Mouse (Mus musculus) ES-E14 (cell line): Measurements from ENCODE around the gene Epb41l2.

Experiments used
- CHD2 ChIP-seq: IDR thresholded peaks from 2 replicates; pipeline ENCODE4 v1.6.1; 2014; ENCODE audit warnings: mild to moderate bottlenecking, low read depth, low read length, inconsistent platforms
- MAFK ChIP-seq: IDR thresholded peaks from 2 replicates; pipeline ENCODE4 v1.6.1; 2014; ENCODE audit warnings: mild to moderate bottlenecking, low read depth, low read length, inconsistent platforms; ENCODE audit not compliant: insufficient read depth
- ZC3H11A ChIP-seq: IDR thresholded peaks from 2 replicates; pipeline ENCODE4 v1.6.1; 2012; ENCODE audit warnings: low read depth, mild to moderate bottlenecking, inconsistent platforms, low read length, borderline replicate concordance

DNA sequence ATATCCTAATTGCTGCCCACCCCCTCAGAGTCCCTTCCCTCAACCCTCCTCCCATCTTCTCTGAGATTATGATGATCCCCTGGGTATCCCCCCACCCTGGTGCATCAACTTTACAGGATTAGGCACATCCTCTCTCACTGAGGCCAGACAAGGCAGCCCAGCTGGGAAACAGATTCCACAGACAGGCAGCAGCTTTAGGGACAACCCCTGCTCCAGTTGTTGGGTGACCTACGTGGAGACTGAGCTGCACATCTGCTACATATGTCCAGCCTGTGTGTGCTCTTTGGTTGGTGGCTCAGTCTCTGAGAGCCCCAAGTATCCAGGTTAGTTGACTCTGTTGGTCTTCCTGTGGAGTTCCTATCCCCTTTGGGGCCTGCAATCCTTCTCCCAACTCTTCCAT is 179.1 kb downstream of the Epb41l2 start:
- no peak for TF ChIP-seq MAFK
- no peak for TF ChIP-seq ZC3H11A
- TF ChIP-seq CHD2, result no peak
